Comparison of ENCODE assay signal across 9 mouse cellular contexts in genomic region chrX:157818207-157818920, GRCm38 (mm10). TPM values are rescaled to one million over a fixed set of nuclear protein-coding genes. Genes with fewer than 3 reads are reported as not detected.
DNase-seq lines count a peak whose midpoint lies in the region.
"Had no signal": no experiment of that assay in that cellular context is flagged by ENCODE, and none has a peak within 500 bp of the region (broad histone marks: within the 10 kb centered on the region; RNA-seq: fewer than 3 reads in every experiment).

Klhl34 (plus strand) TSS chrX:157818435.

- no peaks in the 10 kb centered on the region for H3K9me3 ChIP-seq in embryonic facial prominence, embryonic 10.5 days

- WGBS in embryonic facial prominence, embryonic 10.5 days, result 36% methylated on average over 28 of the region's 28 CpGs

- H3K36me3 ChIP-seq in embryonic facial prominence, embryonic 10.5 days (replicated peaks), result peaks cover 12% of the 10 kb centered on the region

- H3K27ac ChIP-seq in embryonic facial prominence, embryonic 10.5 days (replicated peaks), result no peak within 1 kb of the TSS; the same call in 1 of the 2 replicates

- H3K4me1 ChIP-seq in embryonic facial prominence, embryonic 10.5 days, result peaks cover 19% of the 10 kb centered on the region
- H3K4me1 ChIP-seq: megakaryocyte, embryonic 14.5 days had no signal

- peaks cover 47% of the 10 kb centered on the region for H3K27me3 ChIP-seq in embryonic facial prominence, embryonic 10.5 days (replicated peaks; ENCODE audit: low read depth, poor library complexity, severe bottlenecking)

- peak; percentile 13 for DNase-seq in lung, postnatal 10 days
- no peak for DNase-seq in lung, postnatal 25 days (ENCODE audit: low spot score)
- peak; percentile 51 for DNase-seq in embryonic facial prominence, embryonic 10.5 days (ENCODE audit: low spot score)
- peak; percentile 21 for DNase-seq in heart, postnatal 4 days
- DNase-seq in mesoderm, embryonic 11.5 days (ENCODE audit: low read depth, low spot score), result peak; percentile 35
- DNase-seq in MN1 (ENCODE audit: low spot score), result no peak
- DNase-seq in urinary bladder, postnatal 14 days (ENCODE audit: low spot score), result no peak
- no peak for DNase-seq in spleen, adult 18-20 months

- H3K4me3 ChIP-seq in embryonic facial prominence, embryonic 10.5 days, result peak within 1 kb of the TSS; percentile 47
- H3K4me3 ChIP-seq: megakaryocyte, embryonic 14.5 days had no signal

RNA-seq across cellular contexts. Expression of gene Klhl34, which starts in this region (rescaled TPM):
- polyA plus RNA-seq in embryonic facial prominence, embryonic 10.5 days (2016; fragmentation: Nextera tagmentation; extraction: Ambion mirVana), result 2.4 and 2.6 TPM in 2 replicates
- 1 to 10 TPM; 1.1 to 1.7 TPM for total RNA-seq in heart, postnatal 4 days (2021)

Comparison
In these comparisons a context has a peak if more than half of its experiments do, and no peak if none do; other contexts are left out.
1. DNase-seq: peak in lung, postnatal 10 days (single experiment), embryonic facial prominence, embryonic 10.5 days (single experiment), heart, postnatal 4 days (single experiment) and mesoderm, embryonic 11.5 days (single experiment); none in lung, postnatal 25 days (single experiment), MN1 (single experiment), urinary bladder, postnatal 14 days (single experiment) and spleen, adult 18-20 months (0 of 2).